Mouse (Mus musculus): Measurements from ENCODE around the gene Scd2.

The Scd2 gene

GRCm38 (mm10) chr19:44314327-44314759 is 20.9 kb downstream of the Scd2 start:
- no peak for TF ChIP-seq GATA4 (IDR thresholded peaks at IDR 0.05; ENCODE audit: insufficient replicate concordance, low read length)

- no peak for TF ChIP-seq GATA4 (IDR thresholded peaks at IDR 0.05; ENCODE audit: insufficient replicate concordance, low read length)
Observed at GRCm38 (mm10) chr19:44314871-44315414, 21.5 kb downstream of the Scd2 start.

GRCm38 (mm10) chr19:44316752-44317315 is 23.4 kb downstream of the Scd2 start:
- TF ChIP-seq GATA4 (IDR thresholded peaks at IDR 0.05; ENCODE audit: insufficient replicate concordance, low read length): no peak

- no peak for TF ChIP-seq GATA4 (IDR thresholded peaks at IDR 0.05; ENCODE audit: insufficient replicate concordance, low read length)
Observed at GRCm38 (mm10) chr19:44317391-44317790, 23.9 kb downstream of the Scd2 start.

- no peak for TF ChIP-seq GATA4 (IDR thresholded peaks at IDR 0.05; ENCODE audit: insufficient replicate concordance, low read length)
Observed at GRCm38 (mm10) chr19:44318545-44318944, 25.1 kb downstream of the Scd2 start.

- no peak for TF ChIP-seq GATA4 (IDR thresholded peaks at IDR 0.05; ENCODE audit: insufficient replicate concordance, low read length)
Observed at GRCm38 (mm10) chr19:44320316-44320715, 26.8 kb downstream of the Scd2 start.

GRCm38 (mm10) chr19:44321201-44321600 is 27.7 kb downstream of the Scd2 start:
- no peak for TF ChIP-seq GATA4 (IDR thresholded peaks at IDR 0.05; ENCODE audit: insufficient replicate concordance, low read length)

- no peak for TF ChIP-seq GATA4 (IDR thresholded peaks at IDR 0.05; ENCODE audit: insufficient replicate concordance, low read length)
Observed at GRCm38 (mm10) chr19:44321631-44322030, 28.2 kb downstream of the Scd2 start.

- TF ChIP-seq GATA4 (IDR thresholded peaks at IDR 0.05; ENCODE audit: insufficient replicate concordance, low read length): no peak
Observed at GRCm38 (mm10) chr19:44329566-44329965, 36.1 kb downstream of the Scd2 start.

GRCm38 (mm10) chr19:44331911-44332310 is 38.4 kb downstream of the Scd2 start:
- no peak for TF ChIP-seq GATA4 (IDR thresholded peaks at IDR 0.05; ENCODE audit: insufficient replicate concordance, low read length)

GRCm38 (mm10) chr19:44332326-44332725 is 38.9 kb downstream of the Scd2 start:
- no peak for TF ChIP-seq GATA4 (IDR thresholded peaks at IDR 0.05; ENCODE audit: insufficient replicate concordance, low read length)

GRCm38 (mm10) chr19:44332833-44333623 is 39.6 kb downstream of the Scd2 start, which contains the start of gene Scd4:
Gene Scd4 (plus strand): TSS chr19:44333092.
- no peak for TF ChIP-seq GATA4 (IDR thresholded peaks at IDR 0.05; ENCODE audit: insufficient replicate concordance, low read length)

- TF ChIP-seq GATA4 (IDR thresholded peaks at IDR 0.05; ENCODE audit: insufficient replicate concordance, low read length): no peak
Observed at GRCm38 (mm10) chr19:44333991-44334390, 40.5 kb downstream of the Scd2 start.

- TF ChIP-seq GATA4 (IDR thresholded peaks at IDR 0.05; ENCODE audit: insufficient replicate concordance, low read length): no peak
Observed at GRCm38 (mm10) chr19:44335876-44336662, 42.6 kb downstream of the Scd2 start.

- TF ChIP-seq GATA4 (IDR thresholded peaks at IDR 0.05; ENCODE audit: insufficient replicate concordance, low read length): no peak
Observed at GRCm38 (mm10) chr19:44349689-44350088, 56.2 kb downstream of the Scd2 start.

Measured in liver, adult (tissue).